Mouse (Mus musculus) stomach, postnatal 0 days (tissue): ENCODE data around the gene Eif2s1. TPM values are rescaled to one million over a fixed set of nuclear protein-coding genes. Genes with fewer than 3 reads are reported as not detected.

Experiments used
- ATAC-seq: fragments of 200-750 bp; cut with Nextera tagmentation; 2 replicates; pipeline ENCODE4 v1.8.0; 2017; ENCODE audit not compliant: low FRiP score, low TSS enrichment
- DNase-seq: peaks from one replicate; pipeline ENCODE4 v3.0.0-alpha.2; 2016; ENCODE audit warnings: low spot score
- H3K27ac ChIP-seq: fragments of 300-500 bp; sonication (generic); replicated peaks from 2 replicates; pipeline ENCODE4 v1.5.1; 2014; ENCODE audit warnings: mild to moderate bottlenecking, control low read depth
- H3K27me3 ChIP-seq: fragments of 300-500 bp; sonication (generic); 2 replicates; pipeline ENCODE4 v1.6.1; 2014; ENCODE audit warnings: low read length; ENCODE audit not compliant: control insufficient read depth, insufficient read depth
- H3K36me3 ChIP-seq: fragments of 300-500 bp; sonication (generic); 2 replicates; pipeline ENCODE4 v1.6.1; 2014; ENCODE audit warnings: low read length, mixed read lengths; ENCODE audit not compliant: control insufficient read depth, insufficient read depth
- H3K4me1 ChIP-seq: fragments of 300-500 bp; sonication (generic); replicated peaks from 2 replicates; pipeline ENCODE4 v1.6.1; 2014; ENCODE audit warnings: antibody characterized with exemption; ENCODE audit not compliant: control insufficient read depth, insufficient read depth
- H3K4me2 ChIP-seq: fragments of 300-500 bp; sonication (generic); replicated peaks from 2 replicates; pipeline ENCODE4 v1.6.1; 2014; ENCODE audit warnings: low read depth, mild to moderate bottlenecking, control low read depth, moderate library complexity
- H3K4me3 ChIP-seq: fragments of 300-500 bp; sonication (generic); 2 replicates; pipeline ENCODE4 v1.5.1; 2014; ENCODE audit warnings: low read depth, low read length, control low read depth
- H3K9ac ChIP-seq: fragments of 300-500 bp; sonication (generic); 2 replicates; pipeline ENCODE4 v1.6.1; 2014; ENCODE audit warnings: mild to moderate bottlenecking, low read length, control low read depth, mixed read lengths
- H3K9me3 ChIP-seq: fragments of 300-500 bp; sonication (generic); 2 replicates; pipeline ENCODE4 v1.6.1; 2016; ENCODE audit warnings: low read length; ENCODE audit not compliant: control insufficient read depth
- CTCF ChIP-seq: IDR thresholded peaks from 2 replicates; pipeline ENCODE4 v1.5.1; 2016; ENCODE audit warnings: antibody characterized with exemption, low read depth, mild to moderate bottlenecking, moderate library complexity
- EP300 ChIP-seq: optimal IDR thresholded peaks from 2 replicates; pipeline ENCODE3; 2016; ENCODE audit warnings: antibody characterized with exemption
- WGBS: fragments of 180-500 bp; shearing (Covaris S2); extraction: QIAGEN DNeasy Blood & Tissue Kit; methylation state at CpG from one replicate; pipeline ENCODE4 v1.1.7; 2014; 5-methylcytosine and 5-hydroxymethylcytosine counted together
- polyA plus RNA-seq: library from polyadenylated mRNA; unstranded; fragments of >200 nt; fragmentation: Nextera tagmentation; extraction: Ambion mirVana; gene quantifications from 2 replicates; pipeline ENCODE4 v1.2.1, GENCODE M21; 2015

The Eif2s1 gene
- polyA plus RNA-seq, 1 experiment from 2014 or later, result 132 TPM

DNA sequence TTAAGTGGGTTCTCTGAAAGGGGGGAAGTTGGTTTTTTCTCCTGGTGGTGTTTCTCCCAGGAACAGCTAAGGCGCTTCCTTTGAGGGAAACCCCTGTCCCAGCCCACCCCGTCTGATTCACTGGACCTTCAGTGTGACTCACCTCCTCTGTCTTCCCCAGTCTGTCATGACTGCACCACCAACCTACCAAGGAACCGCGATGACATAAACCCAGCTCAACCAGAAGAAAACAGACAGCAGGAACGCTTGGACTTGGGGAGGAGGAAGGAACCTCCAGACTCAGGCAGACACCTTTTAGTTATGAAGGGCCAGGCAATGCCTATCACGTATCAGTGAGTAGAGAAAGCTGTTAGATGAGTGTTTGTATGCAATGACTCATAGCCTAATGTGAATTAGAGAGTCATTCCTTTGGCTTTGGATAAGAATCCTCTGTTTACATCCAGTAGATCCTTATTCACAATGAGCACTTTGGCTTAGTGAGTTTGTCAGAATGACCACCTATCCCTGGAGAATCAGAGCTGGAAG is 46.5 kb downstream of the Eif2s1 start:
- Histone ChIP-seq H3K27me3 (no peaks in the 10 kb centered on the region), H3K4me1 (no peaks in the 10 kb centered on the region), H3K36me3 (no peaks in the 10 kb centered on the region), H3K9ac (no peak overlapping the region), H3K9me3 (0 out of 2 replicates have a peak, but pooled peaks cover 3% of the 10 kb centered on the region), H3K4me3 (no peak overlapping the region), H3K27ac (peak overlapping the region; percentile 40; the same call in 1 of the 2 replicates), H3K4me2 (no peak overlapping the region)
- TF ChIP-seq CTCF (no peak), EP300 (no peak)
- WGBS, result 56% methylated on average over 6 of the region's 6 CpGs
- DNase-seq, result peak; percentile 23
- ATAC-seq, result peak; percentile 11; the same call in 1 of the 2 replicates

GRCm38 (mm10) chr12:78910684-78911461 is 49.3 kb downstream of the Eif2s1 start:
- 0 out of 2 replicates have a peak, but pooled peaks cover 3% of the 10 kb centered on the region for H3K9me3 ChIP-seq
- whole genome bisulfite sequencing, result 16% methylated on average over 16 of the region's 16 CpGs
- peak overlapping the region; percentile 40 for H3K4me3 ChIP-seq
- peak overlapping the region; percentile 53 for H3K9ac ChIP-seq
- H3K36me3 ChIP-seq, result no peaks in the 10 kb centered on the region
- H3K27me3 ChIP-seq, result no peaks in the 10 kb centered on the region
- peak; percentile 69 for ATAC-seq
- peak; percentile 69 for DNase-seq
- H3K4me1 ChIP-seq, result no peaks in the 10 kb centered on the region
- H3K27ac ChIP-seq, result peak overlapping the region; percentile 87
- peak overlapping the region; percentile 66 for H3K4me2 ChIP-seq
- TF ChIP-seq EP300 (no peak), CTCF (no peak)

DNA sequence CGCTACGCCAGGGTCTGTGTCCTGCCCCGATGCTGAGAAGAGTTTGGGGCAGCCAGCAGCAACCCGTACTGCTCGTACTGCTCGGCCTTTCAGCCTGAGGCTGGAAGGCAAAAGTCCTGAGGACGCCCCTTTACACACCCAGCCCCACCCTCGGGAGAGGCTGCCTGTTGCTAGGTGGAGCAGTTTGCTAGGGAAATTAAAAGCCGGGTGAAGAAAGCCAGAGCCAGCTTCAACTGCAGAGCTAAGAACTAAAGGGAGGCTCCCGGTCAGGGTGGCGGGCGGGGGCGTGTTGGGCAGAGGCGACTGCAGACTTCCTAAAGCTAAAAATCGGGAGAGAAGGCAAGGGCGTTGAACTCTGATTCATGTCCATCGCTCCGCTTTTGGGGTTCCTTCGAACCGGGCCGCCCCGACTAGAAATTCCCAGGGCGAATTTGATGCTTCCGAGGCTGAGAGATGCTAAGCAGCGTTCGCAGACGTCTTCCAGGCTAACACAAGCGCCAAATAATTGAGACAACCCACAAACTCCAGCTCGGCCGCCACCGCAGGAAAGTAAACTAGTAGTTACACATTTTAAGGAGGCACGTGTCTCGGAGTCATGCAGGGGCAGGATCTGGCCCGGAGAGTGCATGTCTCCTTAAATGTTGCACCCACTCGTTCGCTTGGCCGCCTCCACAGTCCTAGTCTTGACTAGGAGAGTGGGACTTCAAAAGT is 50.2 kb downstream of the Eif2s1 start:
- Histone ChIP-seq H3K4me3 (peak overlapping the region; percentile 40), H3K4me1 (no peaks in the 10 kb centered on the region), H3K27me3 (no peaks in the 10 kb centered on the region), H3K9me3 (0 out of 2 replicates have a peak, but pooled peaks cover 3% of the 10 kb centered on the region), H3K27ac (peak overlapping the region; percentile 87), H3K4me2 (peak overlapping the region; percentile 66), H3K36me3 (no peaks in the 10 kb centered on the region), H3K9ac (peak overlapping the region; percentile 53)
- 2% methylated on average over 36 of the region's 37 CpGs for WGBS
- ATAC-seq (peak; percentile 69), DNase-seq (peak; percentile 82)
- TF ChIP-seq EP300 (no peak), CTCF (no peak)

- no peak overlapping the region for H3K4me3 ChIP-seq
- ATAC-seq (peak; percentile 10; the same call in 1 of the 2 replicates), DNase-seq (peak; percentile 29)
- H3K27me3 ChIP-seq, result no peaks in the 10 kb centered on the region
- no peak overlapping the region for H3K4me2 ChIP-seq
- H3K4me1 ChIP-seq, result no peaks in the 10 kb centered on the region
- H3K27ac ChIP-seq, result no peak overlapping the region
- no peaks in the 10 kb centered on the region for H3K36me3 ChIP-seq
- TF ChIP-seq CTCF (no peak), EP300 (no peak)
- no peak overlapping the region for H3K9ac ChIP-seq
- H3K9me3 ChIP-seq, result no peaks in the 10 kb centered on the region
- 67% methylated on average over 4 of the region's 4 CpGs for WGBS
Measured at GRCm38 (mm10) chr12:78914458-78914857, 52.8 kb downstream of the Eif2s1 start.

- no peak for ATAC-seq
- TF ChIP-seq CTCF (no peak), EP300 (no peak)
- no peaks in the 10 kb centered on the region for H3K36me3 ChIP-seq
- H3K4me2 ChIP-seq, result no peak overlapping the region
- H3K9ac ChIP-seq, result no peak overlapping the region
- H3K9me3 ChIP-seq, result no peaks in the 10 kb centered on the region
- DNase-seq, result no peak
- no peaks in the 10 kb centered on the region for H3K27me3 ChIP-seq
- 71% methylated on average over 3 of the region's 3 CpGs for WGBS
- H3K4me1 ChIP-seq, result no peaks in the 10 kb centered on the region
- no peak overlapping the region for H3K27ac ChIP-seq
- no peak overlapping the region for H3K4me3 ChIP-seq
Measured at GRCm38 (mm10) chr12:78915561-78915960, 53.9 kb downstream of the Eif2s1 start.
